Mouse (Mus musculus): Measurements from ENCODE around the gene Pde8b. TPM values are rescaled to one million over a fixed set of nuclear protein-coding genes. Genes with fewer than 3 reads are reported as not detected.
"Not testable (repeated sequence)": the region's sequence is repeated elsewhere in the genome, so short reads cannot be mapped to it uniquely, and the experiment has no call there.

Gene Pde8b
- polyA plus RNA-seq, 1 experiment from 2014 or later = 1.5 TPM

- Histone ChIP-seq H3K4me1 (no peaks in the 10 kb centered on the region), H3K27ac (no peak overlapping the region), H3K4me2 (no peak overlapping the region), H3K9ac (no peak overlapping the region), H3K36me3 (no peaks in the 10 kb centered on the region), H3K4me3 (no peak overlapping the region), H3K9me3 (no peaks in the 10 kb centered on the region), H3K27me3 (no peaks in the 10 kb centered on the region)
- no peak for ATAC-seq (ENCODE audit: insufficient number of reproducible peaks, low FRiP score, low TSS enrichment, low read depth)
- WGBS = 81% methylated on average over 2 of the region's 2 CpGs
These were observed 7.1 kb downstream of the Pde8b start for GRCm38 (mm10) chr13:95243026-95243425.

DNA sequence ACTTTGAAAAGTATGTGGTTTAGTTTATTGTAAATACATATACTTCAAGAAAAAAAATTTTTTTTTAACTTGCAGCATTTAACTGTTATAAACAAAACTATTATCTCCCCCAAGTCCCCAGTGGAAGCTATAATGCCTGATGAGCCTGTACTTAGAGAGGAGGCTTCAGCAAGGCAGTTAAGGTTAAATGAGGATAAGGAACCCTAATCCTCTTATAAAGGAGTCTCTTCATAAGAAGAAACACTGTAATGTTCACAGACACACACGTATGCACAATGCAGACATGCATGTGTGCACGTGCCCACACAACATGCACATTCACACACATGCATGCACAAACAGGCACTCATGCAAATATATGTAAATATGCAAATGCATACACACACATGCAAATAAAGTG, 12.6 kb downstream of the Pde8b start:
- no peak for ATAC-seq (ENCODE audit: insufficient number of reproducible peaks, low FRiP score, low TSS enrichment, low read depth)
- H3K27ac ChIP-seq = no peak overlapping the region
- no peak overlapping the region for H3K4me2 ChIP-seq
- no peaks in the 10 kb centered on the region for H3K9me3 ChIP-seq
- H3K4me1 ChIP-seq = no peaks in the 10 kb centered on the region
- H3K27me3 ChIP-seq = no peaks in the 10 kb centered on the region
- H3K4me3 ChIP-seq = no peak overlapping the region
- H3K9ac ChIP-seq = no peak overlapping the region
- WGBS = 95% methylated on average over 2 of the region's 2 CpGs
- no peaks in the 10 kb centered on the region for H3K36me3 ChIP-seq

DNA sequence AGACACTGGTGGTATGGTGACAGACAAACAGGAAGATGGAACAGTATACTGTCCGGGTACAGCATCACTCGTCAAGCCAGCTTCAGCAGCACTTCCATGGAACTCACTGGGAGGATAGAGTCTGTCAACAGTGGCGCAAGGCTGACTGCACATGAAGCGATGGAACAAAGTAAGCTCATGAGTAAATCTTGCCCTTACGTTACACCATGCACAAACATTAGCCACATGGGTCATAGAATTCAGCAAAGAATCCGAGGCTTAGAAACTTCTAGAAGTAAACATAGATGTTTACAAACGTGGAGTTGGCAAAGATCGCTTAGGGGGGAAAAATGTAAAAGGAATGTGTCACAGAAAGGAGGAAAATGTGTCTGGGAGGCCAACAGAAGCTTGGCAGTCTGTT, 14.9 kb downstream of the Pde8b start:
- Histone ChIP-seq H3K9me3 (no peaks in the 10 kb centered on the region), H3K36me3 (no peaks in the 10 kb centered on the region), H3K4me3 (no peak overlapping the region), H3K27ac (no peak overlapping the region), H3K4me2 (no peak overlapping the region), H3K9ac (no peak overlapping the region), H3K4me1 (no peaks in the 10 kb centered on the region), H3K27me3 (no peaks in the 10 kb centered on the region)
- no peak for ATAC-seq (ENCODE audit: insufficient number of reproducible peaks, low FRiP score, low TSS enrichment, low read depth)
- 84% methylated on average over 8 of the region's 8 CpGs for WGBS

DNA sequence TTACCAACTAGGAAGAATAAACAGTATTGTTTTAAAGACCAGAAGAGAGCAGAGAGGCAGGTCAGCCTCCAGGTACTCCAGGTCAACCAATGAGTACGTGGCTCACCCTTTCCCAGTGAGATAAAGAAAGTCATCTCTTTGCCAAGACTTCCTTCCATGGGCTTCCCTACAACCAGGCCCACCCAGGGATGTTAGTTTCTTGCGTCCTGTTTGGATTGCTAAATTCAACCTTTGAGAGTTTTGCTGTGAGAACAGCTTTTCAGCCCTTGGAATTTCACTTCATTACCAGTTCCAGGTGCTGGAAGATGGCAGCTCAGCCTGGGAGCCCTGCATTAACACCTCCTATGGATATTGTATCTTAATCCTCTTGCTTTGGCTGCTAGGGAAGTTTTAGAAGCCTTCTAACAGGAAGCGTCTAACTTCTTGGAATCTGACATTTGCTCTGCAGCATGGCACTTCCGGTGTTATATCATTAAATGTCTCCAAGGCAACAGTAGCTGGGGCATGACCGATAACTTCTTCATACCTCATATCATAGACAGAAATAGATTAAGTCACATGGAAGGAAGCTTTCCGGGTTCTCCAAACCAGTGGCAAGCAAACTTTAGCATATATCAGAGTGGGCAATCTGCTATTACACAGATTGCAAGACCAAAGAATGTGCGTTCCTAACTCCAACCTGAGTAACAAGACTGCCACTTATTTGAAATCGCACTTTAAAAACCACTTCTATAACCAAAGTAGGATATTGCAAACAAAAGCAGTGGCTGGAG, 18.6 kb downstream of the Pde8b start:
- H3K9ac ChIP-seq = no peak overlapping the region
- no peaks in the 10 kb centered on the region for H3K27me3 ChIP-seq
- H3K27ac ChIP-seq = no peak overlapping the region
- no peak for ATAC-seq (ENCODE audit: insufficient number of reproducible peaks, low FRiP score, low TSS enrichment, low read depth)
- no peaks in the 10 kb centered on the region for H3K9me3 ChIP-seq
- no peaks in the 10 kb centered on the region for H3K4me1 ChIP-seq
- no peak overlapping the region for H3K4me3 ChIP-seq
- H3K36me3 ChIP-seq = no peaks in the 10 kb centered on the region
- no peak overlapping the region for H3K4me2 ChIP-seq
- WGBS = 71% methylated on average over 8 of the region's 8 CpGs

DNA sequence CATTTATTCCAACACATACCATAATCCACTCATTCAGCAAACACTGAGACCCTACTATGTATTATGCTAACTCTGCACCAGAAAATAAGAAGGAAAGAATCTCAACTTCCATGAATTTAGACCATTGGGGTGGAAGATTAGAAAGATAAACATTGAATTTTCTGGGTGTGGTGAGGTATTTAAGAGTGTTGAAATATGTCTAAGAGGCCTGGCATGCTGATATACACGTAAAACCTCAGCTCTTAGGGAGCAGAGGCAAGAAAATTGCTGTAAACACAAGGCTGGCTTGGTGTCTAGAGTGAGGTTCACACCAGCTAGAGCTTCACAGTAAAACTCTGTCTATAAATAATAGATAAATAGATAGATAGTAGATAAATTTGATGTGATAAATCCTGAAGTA, 19.8 kb downstream of the Pde8b start:
- no peaks in the 10 kb centered on the region for H3K36me3 ChIP-seq
- H3K4me3 ChIP-seq = no peak overlapping the region
- WGBS = 55% methylated on average over 1 of the region's 1 CpGs
- no peaks in the 10 kb centered on the region for H3K27me3 ChIP-seq
- H3K4me2 ChIP-seq = no peak overlapping the region
- H3K27ac ChIP-seq = no peak overlapping the region
- no peaks in the 10 kb centered on the region for H3K4me1 ChIP-seq
- no peak overlapping the region for H3K9ac ChIP-seq
- no peak for ATAC-seq (ENCODE audit: insufficient number of reproducible peaks, low FRiP score, low TSS enrichment, low read depth)
- no peaks in the 10 kb centered on the region for H3K9me3 ChIP-seq

GRCm38 (mm10) chr13:95224491-95224890, 25.6 kb downstream of the Pde8b start:
- 81% methylated on average over 2 of the region's 2 CpGs for WGBS
- peaks cover 16% of the 10 kb centered on the region for H3K4me1 ChIP-seq
- no peak overlapping the region for H3K27ac ChIP-seq
- no peaks in the 10 kb centered on the region for H3K36me3 ChIP-seq
- no peak overlapping the region for H3K9ac ChIP-seq
- peaks cover 28% of the 10 kb centered on the region for H3K27me3 ChIP-seq
- no peak for ATAC-seq (ENCODE audit: insufficient number of reproducible peaks, low FRiP score, low TSS enrichment, low read depth)
- H3K4me3 ChIP-seq = no peak overlapping the region
- H3K9me3 ChIP-seq = no peaks in the 10 kb centered on the region
- H3K4me2 ChIP-seq = no peak overlapping the region

- Histone ChIP-seq H3K27ac (no peak overlapping the region), H3K36me3 (no peaks in the 10 kb centered on the region), H3K4me2 (peak overlapping the region; percentile 98), H3K4me1 (peaks cover 16% of the 10 kb centered on the region), H3K4me3 (peak overlapping the region; percentile 67), H3K27me3 (peaks cover 28% of the 10 kb centered on the region), H3K9ac (no peak overlapping the region), H3K9me3 (no peaks in the 10 kb centered on the region)
- 60% methylated on average over 2 of the region's 2 CpGs for WGBS
- ATAC-seq (ENCODE audit: insufficient number of reproducible peaks, low FRiP score, low TSS enrichment, low read depth) = no peak
These were observed 26.7 kb downstream of the Pde8b start for GRCm38 (mm10) chr13:95223427-95223772.

- H3K27me3 ChIP-seq = peaks cover 28% of the 10 kb centered on the region
- no peak for ATAC-seq (ENCODE audit: insufficient number of reproducible peaks, low FRiP score, low TSS enrichment, low read depth)
These were observed 27.3 kb downstream of the Pde8b start for GRCm38 (mm10) chr13:95222569-95223426.

DNA sequence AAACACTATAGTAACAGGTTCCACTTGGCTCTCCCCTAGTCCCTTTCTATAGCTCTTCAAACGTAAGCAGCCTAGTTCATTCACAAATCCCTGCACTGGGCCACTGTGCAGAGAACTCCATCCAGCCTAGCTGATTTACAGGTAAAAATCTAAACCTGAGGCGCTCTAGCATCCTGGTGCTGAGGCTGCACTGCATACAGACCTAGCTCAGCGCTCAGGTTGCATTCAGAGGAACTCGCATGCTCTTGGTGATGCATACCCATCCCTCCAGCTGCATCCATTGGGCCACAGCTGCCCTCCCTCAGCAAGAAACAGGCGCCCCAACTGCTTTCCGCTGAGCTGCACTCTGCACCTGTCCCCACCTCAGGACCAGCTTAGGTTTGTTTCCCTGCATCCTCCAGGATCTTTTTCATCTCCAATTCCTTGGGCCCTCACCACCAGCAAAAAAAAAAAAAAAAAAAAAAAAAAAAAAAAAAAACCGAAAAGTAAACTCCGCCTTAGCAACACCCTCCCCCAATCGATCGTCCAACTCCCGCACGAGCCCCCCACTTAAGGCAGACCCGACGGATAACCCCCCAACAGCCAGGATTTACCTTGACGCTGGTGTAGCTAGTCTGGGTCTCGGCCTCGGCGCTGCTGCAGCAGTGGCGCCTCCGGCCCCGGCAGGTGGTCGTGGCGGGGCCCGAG, 28.1 kb downstream of the Pde8b start:
- H3K27ac ChIP-seq = no peak overlapping the region

More at GRCm38 (mm10) chr13:95222569-95223426, 27.3 kb downstream of the Pde8b start:
- Histone ChIP-seq H3K4me1 (peaks cover 16% of the 10 kb centered on the region), H3K4me3 (peak overlapping the region; percentile 67), H3K9ac (peak overlapping the region; percentile 51), H3K4me2 (peak overlapping the region; percentile 98), H3K9me3 (no peaks in the 10 kb centered on the region), H3K36me3 (no peaks in the 10 kb centered on the region), H3K27ac (no peak overlapping the region)
- under 1% methylated on average over 59 of the region's 96 CpGs for WGBS

DNA sequence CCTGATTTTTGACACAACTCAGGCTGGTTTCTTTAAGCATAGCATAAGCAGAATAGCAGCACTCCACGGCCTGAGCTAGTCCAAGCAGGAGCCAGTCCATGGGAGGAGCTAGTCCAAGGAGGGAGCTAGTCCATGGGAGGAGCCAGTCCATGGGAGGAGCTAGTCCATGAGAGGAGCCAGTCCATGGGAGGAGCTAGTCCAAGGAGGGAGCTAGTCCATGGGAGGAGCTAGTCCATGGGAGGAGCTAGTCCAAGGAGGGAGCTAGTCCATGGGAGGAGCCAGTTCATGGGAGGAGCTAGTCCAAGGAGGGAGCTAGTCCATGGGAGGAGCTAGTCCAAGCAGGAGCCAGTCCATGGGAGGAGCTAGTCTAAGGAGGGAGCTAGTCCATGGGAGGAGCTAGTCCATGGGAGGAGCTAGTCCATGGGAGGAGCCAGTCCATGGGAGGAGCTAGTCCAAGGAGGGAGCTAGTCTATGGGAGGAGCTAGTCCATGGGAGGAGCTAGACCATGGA, 34.4 kb downstream of the Pde8b start:
- not testable (repeated sequence) for H3K9ac ChIP-seq; ATAC-seq (ENCODE audit: insufficient number of reproducible peaks, low FRiP score, low TSS enrichment, low read depth); H3K27ac ChIP-seq; H3K9me3 ChIP-seq; H3K4me3 ChIP-seq; H3K36me3 ChIP-seq; H3K4me2 ChIP-seq; H3K4me1 ChIP-seq; H3K27me3 ChIP-seq
- 43% methylated on average over 1 of the region's 1 CpGs for WGBS

More for the DNA sequence above, 28.1 kb downstream of the Pde8b start:
- Histone ChIP-seq H3K9ac (peak overlapping the region; percentile 51), H3K27me3 (peaks cover 28% of the 10 kb centered on the region), H3K9me3 (no peaks in the 10 kb centered on the region), H3K4me3 (peak overlapping the region; percentile 67), H3K4me2 (peak overlapping the region; percentile 98), H3K4me1 (peaks cover 16% of the 10 kb centered on the region), H3K36me3 (no peaks in the 10 kb centered on the region)
- ATAC-seq (ENCODE audit: insufficient number of reproducible peaks, low FRiP score, low TSS enrichment, low read depth) = no peak
- WGBS = 4% methylated on average over 24 of the region's 24 CpGs

- Histone ChIP-seq H3K9ac (no peak overlapping the region), H3K4me2 (no peak overlapping the region), H3K9me3 (no peaks in the 10 kb centered on the region), H3K36me3 (no peaks in the 10 kb centered on the region), H3K27ac (no peak overlapping the region), H3K4me3 (no peak overlapping the region), H3K27me3 (no peaks in the 10 kb centered on the region), H3K4me1 (no peaks in the 10 kb centered on the region)
- ATAC-seq (ENCODE audit: insufficient number of reproducible peaks, low FRiP score, low TSS enrichment, low read depth) = no peak
- 32% methylated on average over 5 of the region's 5 CpGs for whole genome bisulfite sequencing
These were observed 37.8 kb downstream of the Pde8b start for GRCm38 (mm10) chr13:95212320-95212719.

DNA sequence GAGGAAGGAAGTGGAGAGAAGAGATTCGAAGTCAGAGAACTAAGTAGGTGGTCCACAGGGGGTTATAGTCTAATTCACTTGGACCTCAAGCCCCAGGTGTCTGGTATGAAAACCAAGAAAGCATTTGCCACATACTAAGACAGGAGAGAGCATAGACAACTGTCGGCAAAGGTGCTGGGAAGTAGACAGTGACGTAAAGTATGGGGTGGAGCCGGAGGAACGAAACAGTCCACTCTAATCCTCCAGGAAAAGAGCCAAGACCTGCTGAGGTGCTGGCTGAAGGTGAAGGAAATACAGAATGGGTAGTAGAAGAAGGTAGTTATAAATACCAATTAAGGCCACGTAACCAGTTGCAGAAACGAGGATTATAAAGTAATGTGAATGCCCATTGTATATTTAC, 42.8 kb downstream of the Pde8b start:
- 63% methylated on average over 7 of the region's 7 CpGs for WGBS
- H3K36me3 ChIP-seq; ATAC-seq (ENCODE audit: insufficient number of reproducible peaks, low FRiP score, low TSS enrichment, low read depth); H3K27ac ChIP-seq; H3K4me2 ChIP-seq; H3K27me3 ChIP-seq; H3K9ac ChIP-seq; H3K4me3 ChIP-seq; H3K4me1 ChIP-seq; H3K9me3 ChIP-seq: not testable (repeated sequence)
